Mouse (Mus musculus): ENCODE data around the gene Cop1. TPM values are rescaled to one million over a fixed set of nuclear protein-coding genes. Genes with fewer than 3 reads are reported as not detected.

The Cop1 gene
- polyA plus RNA-seq, 1 experiment from 2014 or later, result 140 TPM

GRCm38 (mm10) chr1:159371881-159372390 lies 139.8 kb downstream of the Cop1 start:
- no peak for ATAC-seq (ENCODE audit: insufficient number of reproducible peaks, low FRiP score, low TSS enrichment, low read depth)
- no peaks in the 10 kb centered on the region for H3K27me3 ChIP-seq (ENCODE audit: control insufficient read depth, insufficient read depth, low read length)
- H3K4me3 ChIP-seq (ENCODE audit: low read depth, low read length), result no peak overlapping the region
- H3K4me1 ChIP-seq (ENCODE audit: control insufficient read depth, insufficient read depth, low read length), result no peaks in the 10 kb centered on the region
- WGBS, result 77% methylated on average over 4 of the region's 4 CpGs
- H3K4me2 ChIP-seq (ENCODE audit: low read depth, severe bottlenecking), result no peak overlapping the region
- no peaks in the 10 kb centered on the region for H3K9me3 ChIP-seq (ENCODE audit: control insufficient read depth, low read length)
- no peak for DNase-seq (ENCODE audit: low spot score)
- H3K9ac ChIP-seq (ENCODE audit: low read length), result no peak overlapping the region
- no peaks in the 10 kb centered on the region for H3K36me3 ChIP-seq (ENCODE audit: control insufficient read depth, insufficient read depth, low read length)
- no peak overlapping the region for H3K27ac ChIP-seq (replicated peaks; ENCODE audit: low read depth, low read length)

DNA sequence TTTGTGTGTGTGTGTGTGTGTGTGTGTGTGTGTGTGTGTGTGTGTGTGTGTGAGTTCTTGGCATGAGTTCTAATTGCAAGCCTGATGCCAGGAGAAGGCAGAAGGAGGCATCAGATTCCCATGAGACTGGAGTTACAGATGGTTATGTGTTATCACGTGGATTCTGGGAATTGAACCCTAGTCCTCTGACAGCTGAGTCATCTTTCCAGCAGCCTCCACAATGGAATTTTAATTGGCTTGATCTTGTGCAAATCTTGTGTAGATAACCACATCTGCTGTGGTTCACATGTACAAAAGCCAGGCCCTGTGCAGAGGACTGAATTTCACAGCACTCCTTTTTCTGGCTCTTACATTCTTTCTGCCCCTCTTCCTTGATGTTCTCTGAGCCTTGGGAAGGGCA lies 150.1 kb downstream of the Cop1 start:
- Histone ChIP-seq H3K27me3 (ENCODE audit: control insufficient read depth, insufficient read depth, low read length) (no peaks in the 10 kb centered on the region), H3K4me1 (ENCODE audit: control insufficient read depth, insufficient read depth, low read length) (no peaks in the 10 kb centered on the region), H3K27ac (replicated peaks; ENCODE audit: low read depth, low read length) (no peak overlapping the region), H3K9me3 (ENCODE audit: control insufficient read depth, low read length) (no peaks in the 10 kb centered on the region), H3K36me3 (ENCODE audit: control insufficient read depth, insufficient read depth, low read length) (no peaks in the 10 kb centered on the region), H3K9ac (ENCODE audit: low read length) (no peak overlapping the region), H3K4me2 (ENCODE audit: low read depth, severe bottlenecking) (no peak overlapping the region), H3K4me3 (ENCODE audit: low read depth, low read length) (no peak overlapping the region)
- ATAC-seq (ENCODE audit: insufficient number of reproducible peaks, low FRiP score, low TSS enrichment, low read depth), result no peak
- no peak for DNase-seq (ENCODE audit: low spot score)
- WGBS, result 75% methylated on average over 1 of the region's 1 CpGs

DNA sequence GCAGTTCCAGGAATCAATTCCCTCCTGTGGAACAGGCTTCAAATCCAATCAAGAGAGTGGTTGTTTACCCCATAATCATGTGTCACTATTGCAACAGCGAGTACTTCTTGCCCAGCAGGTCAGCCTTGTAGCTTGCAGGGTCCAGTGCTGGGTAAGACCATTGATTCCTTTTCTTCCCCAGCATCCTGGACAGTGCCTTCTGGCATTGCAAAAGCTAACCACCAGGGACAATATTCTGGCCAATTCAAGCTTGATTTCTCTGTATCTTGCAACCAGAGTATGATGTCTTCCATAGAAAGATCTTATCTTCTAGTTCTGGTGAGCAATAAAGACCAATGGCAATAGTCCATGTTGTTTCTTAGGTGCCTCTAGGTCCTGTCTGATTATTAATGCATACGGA lies 150.8 kb downstream of the Cop1 start:
- 92% methylated on average over 2 of the region's 2 CpGs for WGBS
- ATAC-seq (ENCODE audit: insufficient number of reproducible peaks, low FRiP score, low TSS enrichment, low read depth), result no peak
- no peaks in the 10 kb centered on the region for H3K36me3 ChIP-seq (ENCODE audit: control insufficient read depth, insufficient read depth, low read length)
- no peaks in the 10 kb centered on the region for H3K9me3 ChIP-seq (ENCODE audit: control insufficient read depth, low read length)
- H3K4me2 ChIP-seq (ENCODE audit: low read depth, severe bottlenecking), result no peak overlapping the region
- no peaks in the 10 kb centered on the region for H3K27me3 ChIP-seq (ENCODE audit: control insufficient read depth, insufficient read depth, low read length)
- H3K9ac ChIP-seq (ENCODE audit: low read length), result no peak overlapping the region
- DNase-seq (ENCODE audit: low spot score), result no peak
- H3K27ac ChIP-seq (replicated peaks; ENCODE audit: low read depth, low read length), result no peak overlapping the region
- no peak overlapping the region for H3K4me3 ChIP-seq (ENCODE audit: low read depth, low read length)
- no peaks in the 10 kb centered on the region for H3K4me1 ChIP-seq (ENCODE audit: control insufficient read depth, insufficient read depth, low read length)

DNA sequence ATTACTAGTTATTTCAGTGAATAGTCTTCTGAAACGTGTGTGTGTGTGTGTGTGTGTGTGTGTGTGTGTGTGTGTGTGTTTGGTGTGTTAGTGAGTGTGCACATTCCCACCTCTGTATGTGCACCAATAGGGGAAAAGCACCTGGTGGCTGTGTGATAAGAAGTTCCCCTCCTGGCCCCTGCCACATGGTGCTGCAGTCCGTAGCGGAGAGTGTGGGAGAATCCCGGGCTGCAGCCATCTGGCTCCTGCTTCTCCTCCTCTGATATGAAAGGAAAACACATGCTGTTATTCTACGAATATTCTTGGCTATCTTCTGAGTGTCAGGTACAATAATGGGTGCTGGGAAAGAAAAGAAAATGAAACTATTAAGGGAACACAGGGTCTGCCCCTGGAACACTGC lies 154.3 kb downstream of the Cop1 start:
- H3K4me3 ChIP-seq (ENCODE audit: low read depth, low read length), result no peak overlapping the region
- DNase-seq (ENCODE audit: low spot score) (no peak), ATAC-seq (ENCODE audit: insufficient number of reproducible peaks, low FRiP score, low TSS enrichment, low read depth) (no peak)
- WGBS, result 75% methylated on average over 5 of the region's 5 CpGs
- H3K27ac ChIP-seq (replicated peaks; ENCODE audit: low read depth, low read length), result no peak overlapping the region
- H3K4me2 ChIP-seq (ENCODE audit: low read depth, severe bottlenecking), result no peak overlapping the region
- H3K9me3 ChIP-seq (ENCODE audit: control insufficient read depth, low read length), result no peaks in the 10 kb centered on the region
- H3K4me1 ChIP-seq (ENCODE audit: control insufficient read depth, insufficient read depth, low read length), result no peaks in the 10 kb centered on the region
- no peaks in the 10 kb centered on the region for H3K27me3 ChIP-seq (ENCODE audit: control insufficient read depth, insufficient read depth, low read length)
- H3K9ac ChIP-seq (ENCODE audit: low read length), result no peak overlapping the region
- H3K36me3 ChIP-seq (ENCODE audit: control insufficient read depth, insufficient read depth, low read length), result no peaks in the 10 kb centered on the region

DNA sequence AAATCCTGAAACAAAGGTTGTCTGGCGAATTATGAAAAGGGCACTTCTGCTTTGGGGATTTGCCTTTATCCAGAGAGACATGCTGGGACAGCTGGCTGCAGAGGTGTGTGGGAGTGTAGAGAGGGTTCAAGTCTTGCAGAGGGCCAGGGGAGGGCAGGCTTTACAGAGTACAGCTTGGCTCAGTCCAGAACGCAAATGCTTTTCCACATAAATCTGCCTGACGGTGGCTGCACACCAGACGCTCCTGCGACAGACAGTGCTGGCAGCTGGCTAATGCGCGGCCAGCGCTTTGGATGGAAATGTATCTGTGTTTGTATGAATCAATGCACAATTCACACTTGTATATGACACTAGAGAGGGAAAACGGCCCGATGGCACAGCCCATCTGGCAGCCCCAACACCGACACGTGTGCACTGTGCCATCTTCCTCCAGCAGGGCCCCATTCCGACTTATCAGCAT lies 156.5 kb downstream of the Cop1 start:
- peaks cover 5% of the 10 kb centered on the region; the same call in 1 of the 2 replicates for H3K4me1 ChIP-seq (ENCODE audit: control insufficient read depth, insufficient read depth, low read length)
- no peaks in the 10 kb centered on the region for H3K9me3 ChIP-seq (ENCODE audit: control insufficient read depth, low read length)
- H3K27me3 ChIP-seq (ENCODE audit: control insufficient read depth, insufficient read depth, low read length), result no peaks in the 10 kb centered on the region
- no peak overlapping the region for H3K4me3 ChIP-seq (ENCODE audit: low read depth, low read length)
- H3K9ac ChIP-seq (ENCODE audit: low read length), result no peak overlapping the region
- H3K27ac ChIP-seq (replicated peaks; ENCODE audit: low read depth, low read length), result no peak overlapping the region
- H3K36me3 ChIP-seq (ENCODE audit: control insufficient read depth, insufficient read depth, low read length), result no peaks in the 10 kb centered on the region
- 79% methylated on average over 13 of the region's 13 CpGs for WGBS
- ATAC-seq (ENCODE audit: insufficient number of reproducible peaks, low FRiP score, low TSS enrichment, low read depth) (no peak), DNase-seq (ENCODE audit: low spot score) (no peak)
- H3K4me2 ChIP-seq (ENCODE audit: low read depth, severe bottlenecking), result no peak overlapping the region

- Histone ChIP-seq H3K27ac (replicated peaks; ENCODE audit: low read depth, low read length) (no peak overlapping the region), H3K36me3 (ENCODE audit: control insufficient read depth, insufficient read depth, low read length) (no peaks in the 10 kb centered on the region), H3K27me3 (ENCODE audit: control insufficient read depth, insufficient read depth, low read length) (no peaks in the 10 kb centered on the region), H3K4me2 (ENCODE audit: low read depth, severe bottlenecking) (no peak overlapping the region), H3K9me3 (ENCODE audit: control insufficient read depth, low read length) (no peaks in the 10 kb centered on the region), H3K4me3 (ENCODE audit: low read depth, low read length) (no peak overlapping the region), H3K4me1 (ENCODE audit: control insufficient read depth, insufficient read depth, low read length) (peaks cover 5% of the 10 kb centered on the region; the same call in 1 of the 2 replicates), H3K9ac (ENCODE audit: low read length) (no peak overlapping the region)
- DNase-seq (ENCODE audit: low spot score) (peak; percentile 84), ATAC-seq (ENCODE audit: insufficient number of reproducible peaks, low FRiP score, low TSS enrichment, low read depth) (no peak)
- WGBS, result 20% methylated on average over 14 of the region's 14 CpGs
Measured at GRCm38 (mm10) chr1:159390049-159390448, 157.9 kb downstream of the Cop1 start.

DNA sequence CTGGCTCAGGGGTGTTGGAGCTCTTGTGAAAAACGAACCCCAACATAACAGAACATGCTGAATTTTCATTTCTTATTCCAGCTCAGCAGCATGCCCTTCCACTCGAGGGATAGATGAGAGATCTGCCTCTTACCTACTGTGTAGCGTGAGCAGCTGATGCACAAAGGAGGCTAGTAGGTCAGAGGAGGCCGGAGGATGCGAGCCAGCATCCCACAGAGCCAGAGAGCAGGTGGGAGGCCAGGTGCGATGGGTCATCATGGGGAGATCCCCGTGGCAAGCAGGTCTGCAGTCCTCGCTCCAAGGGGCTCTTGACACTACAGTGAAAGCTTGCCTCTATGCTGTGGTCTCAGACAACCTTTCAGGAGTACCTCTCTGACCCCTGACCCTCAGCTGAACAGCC lies 160.5 kb downstream of the Cop1 start:
- peak; percentile 22 for DNase-seq (ENCODE audit: low spot score)
- Histone ChIP-seq H3K9me3 (ENCODE audit: control insufficient read depth, low read length) (no peaks in the 10 kb centered on the region), H3K9ac (ENCODE audit: low read length) (no peak overlapping the region), H3K4me2 (ENCODE audit: low read depth, severe bottlenecking) (no peak overlapping the region), H3K4me1 (ENCODE audit: control insufficient read depth, insufficient read depth, low read length) (peaks cover 5% of the 10 kb centered on the region; the same call in 1 of the 2 replicates), H3K27me3 (ENCODE audit: control insufficient read depth, insufficient read depth, low read length) (no peaks in the 10 kb centered on the region), H3K4me3 (ENCODE audit: low read depth, low read length) (no peak overlapping the region), H3K27ac (replicated peaks; ENCODE audit: low read depth, low read length) (no peak overlapping the region), H3K36me3 (ENCODE audit: control insufficient read depth, insufficient read depth, low read length) (no peaks in the 10 kb centered on the region)
- 60% methylated on average over 8 of the region's 8 CpGs for WGBS
- no peak for ATAC-seq (ENCODE audit: insufficient number of reproducible peaks, low FRiP score, low TSS enrichment, low read depth)

DNA sequence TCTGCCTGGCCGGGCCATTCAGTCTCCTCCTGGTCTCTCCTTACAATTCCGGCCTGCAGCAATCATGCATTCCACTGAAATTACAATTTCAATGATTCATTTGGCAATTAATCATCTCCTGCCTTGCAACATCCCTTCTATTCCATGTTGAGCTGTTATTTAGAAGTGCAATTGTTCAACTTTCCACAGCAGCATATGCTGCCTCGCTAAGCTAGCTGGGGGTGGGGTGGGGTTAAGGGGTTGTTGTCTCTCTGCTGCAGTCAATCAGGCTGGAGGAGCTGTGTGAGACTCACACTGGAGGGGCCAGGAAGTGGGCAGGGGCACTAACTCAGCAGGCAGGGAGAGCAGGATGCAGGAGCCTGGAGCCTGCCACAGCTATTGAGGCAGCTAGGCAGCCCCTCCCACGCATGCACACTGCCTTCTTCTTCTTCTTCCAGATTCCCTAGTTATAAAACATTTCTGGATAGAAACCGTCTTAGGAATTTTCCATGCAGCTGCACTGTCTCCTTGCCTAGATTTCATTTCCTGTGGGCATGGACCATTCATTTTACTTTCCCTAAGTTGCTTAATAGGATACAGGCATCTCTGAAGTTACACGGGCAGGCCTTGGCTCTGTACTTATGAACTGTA lies 161.1 kb downstream of the Cop1 start:
- Histone ChIP-seq H3K36me3 (ENCODE audit: control insufficient read depth, insufficient read depth, low read length) (no peaks in the 10 kb centered on the region), H3K9me3 (ENCODE audit: control insufficient read depth, low read length) (no peaks in the 10 kb centered on the region), H3K4me1 (ENCODE audit: control insufficient read depth, insufficient read depth, low read length) (peaks cover 5% of the 10 kb centered on the region; the same call in 1 of the 2 replicates), H3K27me3 (ENCODE audit: control insufficient read depth, insufficient read depth, low read length) (no peaks in the 10 kb centered on the region), H3K4me3 (ENCODE audit: low read depth, low read length) (no peak overlapping the region), H3K9ac (ENCODE audit: low read length) (no peak overlapping the region), H3K4me2 (ENCODE audit: low read depth, severe bottlenecking) (no peak overlapping the region), H3K27ac (replicated peaks; ENCODE audit: low read depth, low read length) (no peak overlapping the region; the same call in 1 of the 2 replicates)
- ATAC-seq (ENCODE audit: insufficient number of reproducible peaks, low FRiP score, low TSS enrichment, low read depth) (no peak; the same call in 1 of the 2 replicates), DNase-seq (ENCODE audit: low spot score) (peak; percentile 45)
- WGBS, result 10% methylated on average over 6 of the region's 6 CpGs

All from limb, embryonic 11.5 days (tissue).